Mouse (Mus musculus): Measurements from ENCODE around the gene Tmem178b. TPM values are rescaled to one million over a fixed set of nuclear protein-coding genes. Genes with fewer than 3 reads are reported as not detected.

The Tmem178b gene
- polyA plus RNA-seq, 1 experiment from 2014 or later = 0.80 TPM

GRCm38 (mm10) chr6:40235793-40236470, 362.9 kb downstream of the Tmem178b start:
- whole genome bisulfite sequencing = 40% methylated on average over 10 of the region's 10 CpGs

DNA sequence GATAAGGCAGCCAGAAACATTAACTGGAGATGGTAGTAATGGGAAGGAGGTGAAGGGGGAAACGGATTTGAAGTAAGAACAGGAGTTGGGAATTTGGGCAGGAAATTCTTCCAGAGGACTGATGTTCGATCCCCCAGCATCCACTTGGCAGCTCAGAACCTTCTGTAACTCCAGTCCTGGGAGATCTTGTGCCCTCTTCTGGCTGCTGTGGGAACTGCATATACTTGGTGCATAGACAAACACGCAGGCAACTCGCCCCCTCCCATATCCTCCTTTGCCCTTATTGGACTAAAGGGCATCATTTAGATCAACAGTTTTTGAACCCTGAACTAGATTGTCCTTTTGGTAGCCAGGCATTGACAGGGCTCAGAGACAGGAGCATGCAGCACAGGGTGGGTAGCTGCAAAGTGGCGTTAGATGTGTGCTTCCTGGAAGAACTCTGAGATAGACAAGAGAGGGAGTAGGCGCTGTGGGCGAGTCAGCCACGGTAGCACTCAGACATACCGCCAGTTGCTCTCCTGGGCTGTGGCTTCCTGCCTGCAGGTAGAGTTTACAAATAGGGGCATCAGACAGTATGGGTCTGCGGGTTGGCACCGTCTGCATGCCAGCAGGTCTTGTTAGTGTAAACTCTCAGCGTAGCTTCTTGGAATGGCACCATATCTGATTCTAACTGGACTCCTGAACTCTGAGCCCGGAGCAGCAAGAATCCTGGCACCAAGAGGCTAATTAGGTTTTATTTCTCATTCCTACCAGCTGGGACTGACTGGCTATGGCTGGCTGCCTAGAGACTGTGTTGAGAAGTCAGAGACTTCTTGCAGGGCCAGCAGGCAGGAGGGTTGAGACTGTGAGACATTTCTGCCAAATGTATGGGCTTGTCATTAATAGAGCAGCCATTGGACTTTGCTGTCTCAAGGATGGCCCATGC, 364.0 kb downstream of the Tmem178b start:
- Histone ChIP-seq H3K4me2 (replicated peaks) (no peak overlapping the region), H3K9ac (no peak overlapping the region), H3K27ac (replicated peaks) (no peak overlapping the region), H3K27me3 (no peaks in the 10 kb centered on the region), H3K36me3 (no peaks in the 10 kb centered on the region), H3K4me3 (replicated peaks) (no peak overlapping the region), H3K4me1 (no peaks in the 10 kb centered on the region), H3K9me3 (replicated peaks) (no peaks in the 10 kb centered on the region)
- WGBS = 62% methylated on average over 13 of the region's 13 CpGs
- no peak for ATAC-seq (ENCODE audit: insufficient number of reproducible peaks, low FRiP score, low TSS enrichment, low read depth)

More at GRCm38 (mm10) chr6:40235793-40236470, 362.9 kb downstream of the Tmem178b start:
- Histone ChIP-seq H3K27ac (replicated peaks) (no peak overlapping the region), H3K4me2 (replicated peaks) (no peak overlapping the region), H3K9ac (no peak overlapping the region), H3K9me3 (replicated peaks) (no peaks in the 10 kb centered on the region), H3K4me1 (no peaks in the 10 kb centered on the region), H3K36me3 (no peaks in the 10 kb centered on the region), H3K27me3 (no peaks in the 10 kb centered on the region), H3K4me3 (replicated peaks) (no peak overlapping the region)
- no peak for ATAC-seq (ENCODE audit: insufficient number of reproducible peaks, low FRiP score, low TSS enrichment, low read depth)

DNA sequence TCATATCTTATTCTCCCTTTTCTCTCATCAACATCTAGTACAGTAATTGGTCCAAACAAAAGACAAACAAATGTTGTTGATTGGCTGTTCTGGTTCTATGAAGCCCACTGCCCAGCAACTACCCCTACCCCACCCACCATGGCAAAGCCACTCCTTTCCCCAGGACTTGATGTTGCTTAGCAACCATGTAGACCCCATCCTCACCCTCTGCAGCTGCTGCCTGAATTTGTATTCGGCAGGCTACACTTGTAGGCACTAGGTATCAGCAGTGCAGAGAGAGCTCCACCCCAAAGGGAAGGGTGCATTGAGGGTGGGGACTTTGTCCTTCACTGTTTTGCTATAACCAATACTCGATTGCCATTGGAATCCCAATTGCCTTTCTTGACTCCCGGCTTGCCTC, 365.8 kb downstream of the Tmem178b start:
- no peaks in the 10 kb centered on the region for H3K4me1 ChIP-seq
- no peak for ATAC-seq (ENCODE audit: insufficient number of reproducible peaks, low FRiP score, low TSS enrichment, low read depth)
- H3K9ac ChIP-seq = no peak overlapping the region
- H3K4me3 ChIP-seq (replicated peaks) = no peak overlapping the region
- no peaks in the 10 kb centered on the region for H3K9me3 ChIP-seq (replicated peaks)
- no peaks in the 10 kb centered on the region for H3K36me3 ChIP-seq
- 74% methylated on average over 3 of the region's 3 CpGs for WGBS
- no peak overlapping the region for H3K27ac ChIP-seq (replicated peaks)
- H3K4me2 ChIP-seq (replicated peaks) = no peak overlapping the region
- no peaks in the 10 kb centered on the region for H3K27me3 ChIP-seq

DNA sequence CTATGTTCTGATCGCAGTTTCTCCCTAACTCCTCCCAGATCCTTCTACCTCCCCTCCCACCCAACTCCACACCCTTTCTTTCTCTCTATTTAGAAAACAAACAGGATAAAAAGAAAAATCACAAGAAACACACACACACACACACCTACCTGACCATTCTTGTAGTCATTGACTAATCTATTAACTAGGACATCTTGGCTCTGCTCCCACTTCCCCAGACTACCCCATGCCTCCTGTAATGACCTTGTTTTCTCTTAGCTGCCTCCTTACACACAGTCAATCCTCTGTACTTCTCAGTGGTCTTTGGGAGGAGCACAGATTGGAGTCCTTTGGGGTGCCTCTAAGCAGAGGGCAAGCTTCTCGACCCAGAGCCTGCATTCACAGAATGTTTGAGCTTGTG, 367.6 kb downstream of the Tmem178b start:
- no peak for ATAC-seq (ENCODE audit: insufficient number of reproducible peaks, low FRiP score, low TSS enrichment, low read depth)
- H3K4me3 ChIP-seq (replicated peaks) = no peak overlapping the region
- no peak overlapping the region for H3K4me2 ChIP-seq (replicated peaks)
- H3K36me3 ChIP-seq = no peaks in the 10 kb centered on the region
- 70% methylated on average over 2 of the region's 2 CpGs for WGBS
- H3K9me3 ChIP-seq (replicated peaks) = no peaks in the 10 kb centered on the region
- no peak overlapping the region for H3K27ac ChIP-seq (replicated peaks)
- no peaks in the 10 kb centered on the region for H3K4me1 ChIP-seq
- no peaks in the 10 kb centered on the region for H3K27me3 ChIP-seq
- no peak overlapping the region for H3K9ac ChIP-seq

- 92% methylated on average over 17 of the region's 17 CpGs for WGBS
- H3K9ac ChIP-seq = no peak overlapping the region
- no peaks in the 10 kb centered on the region for H3K4me1 ChIP-seq
- no peaks in the 10 kb centered on the region for H3K9me3 ChIP-seq (replicated peaks)
- H3K4me2 ChIP-seq (replicated peaks) = no peak overlapping the region
- H3K27ac ChIP-seq (replicated peaks) = no peak overlapping the region
- no peak for ATAC-seq (ENCODE audit: insufficient number of reproducible peaks, low FRiP score, low TSS enrichment, low read depth)
- no peak overlapping the region for H3K4me3 ChIP-seq (replicated peaks)
- no peaks in the 10 kb centered on the region for H3K36me3 ChIP-seq
- H3K27me3 ChIP-seq = no peaks in the 10 kb centered on the region
Measured at GRCm38 (mm10) chr6:40247398-40247946, 374.4 kb downstream of the Tmem178b start.

- no peak overlapping the region for H3K27ac ChIP-seq (replicated peaks)
- H3K4me2 ChIP-seq (replicated peaks) = no peak overlapping the region
- H3K9me3 ChIP-seq (replicated peaks) = no peaks in the 10 kb centered on the region
- no peak overlapping the region for H3K9ac ChIP-seq
- H3K36me3 ChIP-seq = no peaks in the 10 kb centered on the region
- H3K4me3 ChIP-seq (replicated peaks) = no peak overlapping the region
- no peaks in the 10 kb centered on the region for H3K27me3 ChIP-seq
- no peaks in the 10 kb centered on the region for H3K4me1 ChIP-seq
- no peak for ATAC-seq (ENCODE audit: insufficient number of reproducible peaks, low FRiP score, low TSS enrichment, low read depth)
Measured at GRCm38 (mm10) chr6:40249939-40250338, 376.9 kb downstream of the Tmem178b start.

DNA sequence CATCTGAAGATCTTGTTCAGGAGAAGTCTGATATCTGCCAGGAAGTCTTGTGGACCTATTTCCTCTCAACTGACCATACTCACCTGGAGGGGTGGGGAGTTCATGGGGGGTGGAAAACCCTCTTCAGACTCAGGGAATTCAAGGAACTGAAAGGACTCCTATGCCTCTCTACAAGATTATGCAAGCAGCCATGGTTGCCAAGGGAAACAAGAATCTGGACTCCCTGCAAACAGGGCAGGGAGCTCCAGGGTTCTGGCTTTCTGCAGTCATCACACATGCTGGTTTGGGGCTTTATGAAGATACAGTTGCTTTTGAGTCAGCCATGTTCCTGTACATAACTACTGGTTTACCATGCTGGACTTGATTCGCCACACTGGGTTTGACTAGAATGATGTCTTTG, 390.6 kb downstream of the Tmem178b start:
- no peaks in the 10 kb centered on the region for H3K9me3 ChIP-seq (replicated peaks)
- H3K36me3 ChIP-seq = no peaks in the 10 kb centered on the region
- no peaks in the 10 kb centered on the region for H3K27me3 ChIP-seq
- H3K9ac ChIP-seq = no peak overlapping the region
- 95% methylated on average over 1 of the region's 1 CpGs for WGBS
- no peak overlapping the region for H3K4me2 ChIP-seq (replicated peaks)
- no peaks in the 10 kb centered on the region for H3K4me1 ChIP-seq
- H3K27ac ChIP-seq (replicated peaks) = no peak overlapping the region
- no peak for ATAC-seq (ENCODE audit: insufficient number of reproducible peaks, low FRiP score, low TSS enrichment, low read depth)
- H3K4me3 ChIP-seq (replicated peaks) = no peak overlapping the region

DNA sequence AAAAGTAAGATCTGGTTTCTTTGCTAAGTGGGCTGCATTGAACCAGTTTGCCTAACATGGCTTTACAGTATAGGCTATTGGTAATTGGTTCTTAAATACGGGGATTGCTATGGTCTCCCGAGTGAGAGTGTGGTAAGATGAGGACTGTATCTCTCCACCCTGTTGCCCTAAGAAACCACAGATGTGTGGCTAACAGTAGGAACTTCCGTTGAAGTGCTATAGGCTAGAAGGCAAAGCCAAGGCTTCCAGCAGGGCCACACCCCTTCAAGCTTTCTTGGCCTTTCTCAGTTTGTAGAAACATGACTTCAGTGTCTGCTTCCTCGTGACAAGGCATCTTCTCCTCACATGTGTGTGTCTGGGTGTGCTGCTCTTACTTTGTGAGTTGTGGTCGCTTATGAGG, 427.6 kb downstream of the Tmem178b start:
- no peak overlapping the region for H3K4me2 ChIP-seq (replicated peaks)
- no peak for ATAC-seq (ENCODE audit: insufficient number of reproducible peaks, low FRiP score, low TSS enrichment, low read depth)
- H3K4me1 ChIP-seq = no peaks in the 10 kb centered on the region
- no peak overlapping the region for H3K4me3 ChIP-seq (replicated peaks)
- H3K36me3 ChIP-seq = no peaks in the 10 kb centered on the region
- no peaks in the 10 kb centered on the region for H3K27me3 ChIP-seq
- no peak overlapping the region for H3K9ac ChIP-seq
- no peak overlapping the region for H3K27ac ChIP-seq (replicated peaks)
- H3K9me3 ChIP-seq (replicated peaks) = no peaks in the 10 kb centered on the region
- whole genome bisulfite sequencing = 70% methylated on average over 5 of the region's 5 CpGs

DNA sequence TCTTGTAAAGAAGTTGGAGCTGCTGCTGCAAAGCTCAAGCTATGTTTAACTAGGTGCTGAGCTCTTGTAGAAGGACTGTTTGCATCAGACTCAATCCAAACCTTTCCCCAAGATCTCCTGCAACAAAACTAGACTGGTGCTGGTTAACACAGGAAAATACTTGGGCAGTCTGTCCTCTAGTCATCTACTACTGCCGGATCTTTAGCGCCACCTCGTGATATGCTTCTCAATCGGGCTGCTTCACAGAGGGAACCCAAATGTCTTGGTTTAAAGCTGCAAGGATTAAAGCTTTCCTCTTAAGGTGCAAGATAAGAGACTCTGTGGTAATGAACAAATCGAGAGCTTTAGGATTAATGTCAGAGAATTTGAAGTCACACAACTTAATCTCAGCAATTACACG, 430.3 kb downstream of the Tmem178b start:
- WGBS = 16% methylated on average over 6 of the region's 6 CpGs
- Histone ChIP-seq H3K36me3 (no peaks in the 10 kb centered on the region), H3K4me2 (replicated peaks) (no peak overlapping the region), H3K27ac (replicated peaks) (no peak overlapping the region), H3K9me3 (replicated peaks) (no peaks in the 10 kb centered on the region), H3K4me3 (replicated peaks) (no peak overlapping the region), H3K27me3 (no peaks in the 10 kb centered on the region), H3K4me1 (no peaks in the 10 kb centered on the region), H3K9ac (no peak overlapping the region)
- ATAC-seq (ENCODE audit: insufficient number of reproducible peaks, low FRiP score, low TSS enrichment, low read depth) = no peak
